Mouse (Mus musculus) CD4-positive naive resting alpha-beta T cell, adult 57 days (primary cell): ENCODE data around the gene Adgrl4. TPM values are rescaled to one million over a fixed set of nuclear protein-coding genes. Genes with fewer than 3 reads are reported as not detected.

Source experiments
- total RNA-seq: library from RNA; stranded (reverse); gene quantifications from one replicate; pipeline ENCODE4 v1.2.4, GENCODE M21; 2023

Adgrl4 gene
- not detected for total RNA-seq

DNA sequence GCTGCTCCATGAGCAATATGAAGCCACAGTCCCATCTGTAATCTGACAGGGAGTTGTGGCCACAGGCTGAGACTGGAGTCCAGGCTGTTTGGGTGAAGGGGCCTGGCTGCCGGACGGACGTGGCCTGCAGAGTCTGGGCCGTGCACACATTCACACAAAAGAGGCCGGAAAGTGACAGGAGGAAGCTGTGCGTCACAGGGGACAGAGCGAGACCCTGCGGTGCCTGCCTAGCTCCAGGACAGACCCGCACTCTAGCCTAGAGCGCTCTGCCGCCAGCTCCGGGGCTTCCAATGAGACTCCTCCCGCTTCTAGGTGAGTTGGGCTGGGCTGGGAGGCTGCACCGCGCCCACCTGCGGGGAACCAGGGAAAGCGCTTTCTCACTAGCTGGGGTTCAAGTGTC, at the start of gene Adgrl4:
Gene Adgrl4, plus strand, starts transcription at position 195 of the 400 bp plus-strand sequence.

